Mouse (Mus musculus) midbrain, embryonic 16.5 days (tissue): ENCODE results near the gene Mmrn2. TPM values are rescaled to one million over a fixed set of nuclear protein-coding genes. Genes with fewer than 3 reads are reported as not detected.

ENCODE experiments used
- ATAC-seq: fragments of 200-750 bp; cut with Nextera tagmentation; 2 replicates; pipeline ENCODE4 v1.8.0; 2017; ENCODE audit warnings: moderate TSS enrichment
- H3K27ac ChIP-seq: fragments of 300-500 bp; sonication (generic); 2 replicates; pipeline ENCODE4 v1.5.1; 2014; ENCODE audit warnings: mild to moderate bottlenecking, low read length, mixed read lengths
- H3K27me3 ChIP-seq: fragments of 300-500 bp; sonication (generic); 2 replicates; pipeline ENCODE4 v1.6.1; 2014; ENCODE audit warnings: low read depth, low read length, mixed read lengths; ENCODE audit not compliant: control insufficient read depth, insufficient read depth
- H3K36me3 ChIP-seq: fragments of 300-500 bp; sonication (generic); 2 replicates; pipeline ENCODE4 v1.6.1; 2014; ENCODE audit warnings: mild to moderate bottlenecking, low read length, moderate library complexity, mixed read lengths; ENCODE audit not compliant: control insufficient read depth, insufficient read depth
- H3K4me1 ChIP-seq: fragments of 300-500 bp; sonication (generic); 2 replicates; pipeline ENCODE4 v1.6.1; 2014; ENCODE audit warnings: mild to moderate bottlenecking, low read length, mixed read lengths; ENCODE audit not compliant: control insufficient read depth, insufficient read depth
- H3K4me2 ChIP-seq: fragments of 300-500 bp; sonication (generic); 2 replicates; pipeline ENCODE4 v1.6.1; 2014; ENCODE audit warnings: mild to moderate bottlenecking, low read length, mixed read lengths
- H3K4me3 ChIP-seq: fragments of 300-500 bp; sonication (generic); 2 replicates; pipeline ENCODE4 v1.5.1; 2014; ENCODE audit warnings: low read depth, mild to moderate bottlenecking, low read length, moderate library complexity, mixed read lengths
- H3K9ac ChIP-seq: fragments of 300-500 bp; sonication (generic); 2 replicates; pipeline ENCODE4 v1.6.1; 2014; ENCODE audit warnings: low read depth, low read length, mixed read lengths
- H3K9me3 ChIP-seq: fragments of 300-500 bp; sonication (generic); replicated peaks from 2 replicates; pipeline ENCODE4 v1.6.1; 2014; ENCODE audit warnings: mild to moderate bottlenecking, low read length, mixed read lengths; ENCODE audit not compliant: control insufficient read depth, poor library complexity, severe bottlenecking
- WGBS: fragments of 180-500 bp; shearing (Covaris S2); extraction: QIAGEN DNeasy Blood & Tissue Kit; methylation state at CpG from one replicate; pipeline ENCODE4 v1.1.7; 2014; 5-methylcytosine and 5-hydroxymethylcytosine counted together
- polyA plus RNA-seq: library from polyadenylated mRNA; unstranded; fragments of >200 nt; fragmentation: Nextera tagmentation; extraction: Ambion mirVana; gene quantifications from 2 replicates; pipeline ENCODE4 v1.2.1, GENCODE M21; 2015

The Mmrn2 gene
- polyA plus RNA-seq, 1 experiment from 2014 or later: 3.6 TPM

DNA sequence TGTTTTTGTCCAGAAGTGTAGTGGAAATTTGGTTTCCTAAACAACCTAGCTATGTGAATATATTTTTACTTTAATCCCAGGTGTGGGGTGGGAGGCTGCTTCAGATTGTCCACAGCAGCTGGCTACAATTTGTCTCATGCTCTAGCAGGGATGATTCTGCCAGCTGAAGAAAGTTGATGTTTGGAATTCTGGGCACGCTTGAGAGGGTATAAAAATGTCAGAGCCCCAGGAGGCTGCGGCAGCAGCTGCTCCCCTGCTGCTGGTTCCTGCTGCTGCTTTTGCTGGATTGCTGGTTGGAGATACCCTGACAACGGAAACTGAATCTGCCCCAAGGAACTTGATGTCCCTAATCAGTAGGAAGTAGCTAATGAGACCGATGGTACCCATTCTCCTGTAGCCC, 67.3 kb downstream of the Mmrn2 start:
- H3K9me3 ChIP-seq: no peaks in the 10 kb centered on the region
- no peak for ATAC-seq
- no peak overlapping the region for H3K4me3 ChIP-seq
- H3K9ac ChIP-seq: no peak overlapping the region
- peaks cover 12% of the 10 kb centered on the region for H3K36me3 ChIP-seq
- H3K27ac ChIP-seq: no peak overlapping the region
- no peaks in the 10 kb centered on the region for H3K27me3 ChIP-seq
- 49% methylated on average over 4 of the region's 4 CpGs for WGBS
- H3K4me2 ChIP-seq: no peak overlapping the region
- H3K4me1 ChIP-seq: no peaks in the 10 kb centered on the region

- Histone ChIP-seq H3K36me3 (peaks cover 12% of the 10 kb centered on the region), H3K27me3 (no peaks in the 10 kb centered on the region), H3K4me1 (no peaks in the 10 kb centered on the region), H3K27ac (no peak overlapping the region), H3K4me3 (no peak overlapping the region), H3K9ac (no peak overlapping the region), H3K9me3 (no peaks in the 10 kb centered on the region), H3K4me2 (no peak overlapping the region)
- 87% methylated on average over 5 of the region's 5 CpGs for WGBS
- no peak for ATAC-seq
Observed at GRCm38 (mm10) chr14:34444368-34444767, 69.1 kb downstream of the Mmrn2 start.

GRCm38 (mm10) chr14:34444924-34445323, 69.7 kb downstream of the Mmrn2 start:
- Histone ChIP-seq H3K9me3 (no peaks in the 10 kb centered on the region), H3K9ac (no peak overlapping the region), H3K4me2 (no peak overlapping the region), H3K27ac (no peak overlapping the region), H3K4me3 (no peak overlapping the region), H3K27me3 (no peaks in the 10 kb centered on the region), H3K4me1 (no peaks in the 10 kb centered on the region), H3K36me3 (peaks cover 11% of the 10 kb centered on the region)
- ATAC-seq: no peak

DNA sequence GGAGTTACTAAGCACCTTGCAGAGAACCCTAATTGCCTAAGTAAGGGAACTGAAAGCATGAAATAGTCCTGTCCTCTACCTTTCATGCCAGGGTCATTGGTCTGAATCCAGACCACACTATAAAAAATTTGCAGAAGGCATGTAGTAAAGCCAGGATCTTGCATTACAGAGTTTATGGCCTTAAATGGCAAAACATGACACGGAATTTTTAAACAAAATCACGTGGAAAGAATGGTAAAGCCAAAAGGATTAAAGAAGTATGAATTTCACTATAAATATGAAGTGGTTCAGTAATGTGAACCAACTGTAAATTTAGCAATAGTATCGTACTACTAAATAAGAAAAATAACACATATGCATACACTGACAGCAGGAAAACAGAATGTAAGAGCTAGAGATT, 70.1 kb downstream of the Mmrn2 start:
- no peak for ATAC-seq
- no peak overlapping the region for H3K9ac ChIP-seq
- no peaks in the 10 kb centered on the region for H3K27me3 ChIP-seq
- no peaks in the 10 kb centered on the region for H3K9me3 ChIP-seq
- H3K4me2 ChIP-seq: no peak overlapping the region
- H3K4me3 ChIP-seq: no peak overlapping the region
- no peak overlapping the region for H3K27ac ChIP-seq
- peaks cover 10% of the 10 kb centered on the region for H3K36me3 ChIP-seq
- WGBS: 94% methylated on average over 3 of the region's 3 CpGs
- no peaks in the 10 kb centered on the region for H3K4me1 ChIP-seq

DNA sequence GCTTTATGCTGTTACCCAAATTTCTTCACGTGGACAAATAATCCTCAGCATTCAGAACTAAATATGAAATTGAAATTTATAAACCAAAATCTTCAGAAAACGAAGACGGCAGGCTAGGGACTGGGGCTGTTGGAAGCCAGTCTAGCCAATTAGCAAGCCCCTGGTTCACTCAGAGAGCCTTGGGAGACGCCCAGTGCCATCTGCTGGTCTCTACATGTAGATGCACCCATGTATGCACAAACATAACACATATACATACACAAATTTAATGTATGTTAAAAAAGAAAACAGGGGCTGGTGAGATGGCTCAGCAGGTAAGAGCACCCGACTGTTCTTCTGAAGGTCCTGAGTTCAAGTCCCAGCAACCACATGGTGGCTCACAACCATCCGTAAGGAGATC, 71.4 kb downstream of the Mmrn2 start:
- H3K4me2 ChIP-seq: no peak overlapping the region
- H3K9ac ChIP-seq: no peak overlapping the region
- no peaks in the 10 kb centered on the region for H3K9me3 ChIP-seq
- no peaks in the 10 kb centered on the region for H3K27me3 ChIP-seq
- no peak overlapping the region for H3K4me3 ChIP-seq
- peaks cover 2% of the 10 kb centered on the region; the same call in 1 of the 2 replicates for H3K36me3 ChIP-seq
- no peak for ATAC-seq
- WGBS: 96% methylated on average over 6 of the region's 6 CpGs
- no peak overlapping the region for H3K27ac ChIP-seq
- no peaks in the 10 kb centered on the region for H3K4me1 ChIP-seq

GRCm38 (mm10) chr14:34447659-34448058, 72.4 kb downstream of the Mmrn2 start:
- ATAC-seq: no peak
- Histone ChIP-seq H3K4me2 (no peak overlapping the region), H3K4me3 (no peak overlapping the region), H3K4me1 (no peaks in the 10 kb centered on the region), H3K9me3 (no peaks in the 10 kb centered on the region), H3K36me3 (peaks cover 2% of the 10 kb centered on the region; the same call in 1 of the 2 replicates), H3K9ac (no peak overlapping the region), H3K27me3 (no peaks in the 10 kb centered on the region), H3K27ac (no peak overlapping the region)
- WGBS: 82% methylated on average over 4 of the region's 4 CpGs

GRCm38 (mm10) chr14:34448398-34448797, 73.1 kb downstream of the Mmrn2 start:
- Histone ChIP-seq H3K9ac (no peak overlapping the region), H3K27ac (no peak overlapping the region)

DNA sequence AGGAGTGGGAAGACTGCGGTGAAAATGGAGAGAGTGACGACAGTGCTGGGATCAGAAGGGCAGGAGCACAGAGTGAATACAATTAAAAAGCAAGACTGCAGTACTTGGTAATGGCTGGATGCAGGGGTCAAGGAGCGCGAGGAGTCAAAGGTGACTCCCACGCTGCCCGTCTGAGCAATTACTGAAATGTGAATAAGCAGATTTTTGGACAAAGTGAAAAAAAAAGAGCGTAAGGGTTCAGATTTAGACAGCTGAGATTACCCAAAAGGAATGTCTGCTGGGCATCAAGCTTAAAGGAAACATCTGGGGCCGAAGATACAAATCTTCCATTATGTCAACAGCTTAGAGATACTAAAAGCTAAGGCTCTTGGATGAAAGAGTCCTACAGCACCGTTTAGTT, 74.5 kb downstream of the Mmrn2 start:
- no peak overlapping the region for H3K4me3 ChIP-seq
- H3K9me3 ChIP-seq: no peaks in the 10 kb centered on the region
- H3K4me2 ChIP-seq: no peak overlapping the region
- H3K4me1 ChIP-seq: peaks cover 12% of the 10 kb centered on the region
- WGBS: 72% methylated on average over 9 of the region's 9 CpGs
- no peak overlapping the region for H3K27ac ChIP-seq
- no peaks in the 10 kb centered on the region for H3K27me3 ChIP-seq
- ATAC-seq: no peak
- no peak overlapping the region for H3K9ac ChIP-seq
- 0 out of 2 replicates have a peak, but pooled peaks cover 2% of the 10 kb centered on the region for H3K36me3 ChIP-seq

More at GRCm38 (mm10) chr14:34448398-34448797, 73.1 kb downstream of the Mmrn2 start:
- H3K4me3 ChIP-seq: no peak overlapping the region
- no peak for ATAC-seq
- H3K4me1 ChIP-seq: peaks cover 2% of the 10 kb centered on the region; the same call in 1 of the 2 replicates
- H3K27me3 ChIP-seq: no peaks in the 10 kb centered on the region
- H3K9me3 ChIP-seq: no peaks in the 10 kb centered on the region
- 0 out of 2 replicates have a peak, but pooled peaks cover 2% of the 10 kb centered on the region for H3K36me3 ChIP-seq
- H3K4me2 ChIP-seq: no peak overlapping the region

DNA sequence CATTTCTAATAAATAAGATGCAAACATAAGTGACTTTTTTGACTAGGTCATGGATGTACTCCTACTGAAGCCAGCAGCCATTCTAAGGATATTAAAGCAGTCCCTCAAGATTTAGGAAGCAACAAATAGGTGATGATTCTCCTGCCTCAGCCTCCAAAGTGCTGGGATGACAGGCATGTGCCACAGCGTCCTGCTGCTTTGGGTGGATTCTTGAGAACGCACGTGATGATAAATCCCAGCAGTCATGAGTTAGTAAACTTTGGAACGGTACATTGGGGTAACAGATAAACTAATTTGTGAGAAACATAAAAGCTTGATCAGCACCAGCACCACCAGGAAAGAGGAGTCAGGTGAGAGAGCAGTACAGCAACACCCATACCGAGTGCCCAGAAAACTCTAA, 75.2 kb downstream of the Mmrn2 start:
- no peaks in the 10 kb centered on the region for H3K9me3 ChIP-seq
- no peak for ATAC-seq
- H3K4me1 ChIP-seq: peaks cover 12% of the 10 kb centered on the region
- H3K27me3 ChIP-seq: no peaks in the 10 kb centered on the region
- WGBS: 94% methylated on average over 5 of the region's 5 CpGs
- 0 out of 2 replicates have a peak, but pooled peaks cover 2% of the 10 kb centered on the region for H3K36me3 ChIP-seq
- H3K4me2 ChIP-seq: no peak overlapping the region
- H3K4me3 ChIP-seq: no peak overlapping the region
- no peak overlapping the region for H3K27ac ChIP-seq
- no peak overlapping the region for H3K9ac ChIP-seq

DNA sequence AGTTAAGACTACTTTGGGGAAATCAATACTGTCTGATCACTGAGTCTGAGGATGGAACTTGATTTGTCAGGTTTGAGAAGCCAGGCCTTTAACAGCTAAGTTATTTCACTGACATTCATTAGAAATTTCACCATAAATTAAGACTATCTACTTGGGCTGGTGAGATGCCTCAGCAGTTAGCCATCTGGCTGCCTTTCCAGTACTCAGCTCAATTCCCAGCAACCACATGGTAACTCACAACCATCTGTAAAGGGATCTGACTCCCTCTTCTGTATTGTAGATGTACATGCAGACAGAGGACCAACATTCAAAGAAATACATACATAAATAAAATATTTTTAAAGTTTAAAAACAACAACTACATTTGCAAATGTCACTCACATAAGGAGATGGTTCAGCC, 76.6 kb downstream of the Mmrn2 start:
- no peak overlapping the region for H3K27ac ChIP-seq
- H3K9me3 ChIP-seq: no peaks in the 10 kb centered on the region
- no peaks in the 10 kb centered on the region for H3K36me3 ChIP-seq
- H3K27me3 ChIP-seq: no peaks in the 10 kb centered on the region
- no peak overlapping the region for H3K4me3 ChIP-seq
- ATAC-seq: no peak
- peaks cover 12% of the 10 kb centered on the region for H3K4me1 ChIP-seq
- H3K9ac ChIP-seq: no peak overlapping the region
- no peak overlapping the region for H3K4me2 ChIP-seq
